Mouse (Mus musculus) lung, embryonic 16.5 days (tissue): ENCODE measurements around the gene Btbd9. TPM values are rescaled to one million over a fixed set of nuclear protein-coding genes. Genes with fewer than 3 reads are reported as not detected.

Source experiments
- ATAC-seq: fragments of 200-750 bp; cut with Nextera tagmentation; 2 replicates; pipeline ENCODE4 v1.8.0; 2017; ENCODE audit warnings: low read depth, mild to moderate bottlenecking, moderate library complexity
- H3K27ac ChIP-seq: fragments of 300-500 bp; sonication (generic); 2 replicates; pipeline ENCODE4 v1.5.1; 2014; ENCODE audit warnings: mild to moderate bottlenecking, control low read depth, low read length
- H3K27me3 ChIP-seq: fragments of 300-500 bp; sonication (generic); 2 replicates; pipeline ENCODE4 v1.6.1; 2014; ENCODE audit warnings: low read depth, low read length, mixed read lengths; ENCODE audit not compliant: control insufficient read depth, insufficient read depth
- H3K36me3 ChIP-seq: fragments of 300-500 bp; sonication (generic); 2 replicates; pipeline ENCODE4 v1.6.1; 2014; ENCODE audit warnings: low read length; ENCODE audit not compliant: control insufficient read depth, insufficient read depth
- H3K4me1 ChIP-seq: fragments of 300-500 bp; sonication (generic); replicated peaks from 2 replicates; pipeline ENCODE4 v1.6.1; 2014; ENCODE audit warnings: low read length, mixed read lengths; ENCODE audit not compliant: control insufficient read depth, insufficient read depth
- H3K4me2 ChIP-seq: fragments of 300-500 bp; sonication (generic); 2 replicates; pipeline ENCODE4 v1.6.1; 2014; ENCODE audit warnings: low read depth, low read length, control low read depth
- H3K4me3 ChIP-seq: fragments of 300-500 bp; sonication (generic); 2 replicates; pipeline ENCODE4 v1.5.1; 2014; ENCODE audit warnings: mild to moderate bottlenecking, low read length, control low read depth
- H3K9ac ChIP-seq: fragments of 300-500 bp; sonication (generic); 2 replicates; pipeline ENCODE4 v1.6.1; 2014; ENCODE audit warnings: low read length, control low read depth
- H3K9me3 ChIP-seq: fragments of 300-500 bp; sonication (generic); 2 replicates; pipeline ENCODE4 v1.6.1; 2016; ENCODE audit warnings: low read length; ENCODE audit not compliant: control insufficient read depth
- WGBS: fragments of 180-500 bp; shearing (Covaris S2); extraction: QIAGEN DNeasy Blood & Tissue Kit; methylation state at CpG from one replicate; pipeline ENCODE4 v1.1.7; 2014; 5-methylcytosine and 5-hydroxymethylcytosine counted together
- polyA plus RNA-seq: library from polyadenylated mRNA; unstranded; fragments of >200 nt; fragmentation: Nextera tagmentation; extraction: Ambion mirVana; gene quantifications from 2 replicates; pipeline ENCODE4 v1.2.1, GENCODE M21; 2015

Gene Btbd9
- polyA plus RNA-seq, 1 experiment from 2014 or later, result 55.8 TPM

DNA sequence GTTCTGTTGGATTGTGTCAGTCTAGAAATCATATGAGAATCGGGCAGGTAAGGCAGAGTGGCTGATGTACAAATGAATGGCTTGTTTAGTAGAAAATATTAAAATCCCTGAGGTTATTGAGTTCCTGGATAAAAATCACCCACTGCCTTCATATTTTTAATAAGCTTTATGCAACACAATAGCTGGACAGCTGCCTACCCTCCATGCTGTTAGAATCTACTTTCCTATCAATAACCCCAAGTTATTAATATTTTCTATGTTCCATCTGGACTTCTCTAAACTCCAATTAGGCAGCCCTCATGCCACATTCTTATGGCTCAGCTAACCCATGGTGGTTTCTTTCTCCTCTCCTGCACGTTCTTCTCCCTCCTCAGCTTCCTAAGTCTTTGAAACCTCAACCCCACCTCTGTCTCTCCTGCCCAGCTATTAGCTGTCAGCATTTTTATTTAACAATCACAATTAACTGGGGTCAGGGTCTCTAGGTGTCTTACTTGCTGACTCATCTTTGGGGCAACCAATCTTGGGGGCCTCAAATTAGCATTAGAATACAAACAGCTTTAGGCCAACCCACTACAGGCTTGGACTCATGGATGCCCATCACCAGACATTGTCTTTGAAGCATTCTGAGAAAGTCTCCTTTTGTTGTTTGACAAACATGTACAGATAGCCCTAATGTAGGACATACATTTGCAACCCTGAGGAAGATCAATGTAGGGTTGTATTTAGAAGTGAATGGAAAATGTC lies 7.1 kb upstream of the Btbd9 start:
- no peak overlapping the region for H3K4me2 ChIP-seq
- WGBS, result 72% methylated on average over 2 of the region's 2 CpGs

DNA sequence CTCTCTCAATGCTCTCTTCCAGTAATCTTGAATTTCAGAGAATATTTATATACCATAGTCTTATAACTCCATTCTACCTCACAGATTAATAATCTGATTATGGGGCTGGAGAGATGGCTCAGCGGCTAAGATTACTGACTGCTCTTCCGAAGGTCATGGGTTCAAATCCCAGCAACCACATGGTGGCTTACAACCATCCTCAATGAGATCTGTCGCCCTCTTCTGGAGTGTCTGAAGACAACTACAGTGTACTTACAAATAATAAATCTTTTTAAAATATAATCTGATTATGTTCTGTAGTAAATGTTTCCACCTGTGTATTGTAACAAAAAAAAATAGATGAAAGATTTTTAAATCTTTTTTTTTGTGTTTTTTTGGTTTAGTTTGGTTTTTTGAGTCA lies 6.0 kb upstream of the Btbd9 start:
- H3K4me3 ChIP-seq, result no peak overlapping the region
- no peaks in the 10 kb centered on the region for H3K27me3 ChIP-seq
- H3K9ac ChIP-seq, result no peak overlapping the region
- H3K4me1 ChIP-seq, result 0 out of 2 replicates have a peak, but pooled peaks cover under 1% of the 10 kb centered on the region
- WGBS, result 81% methylated on average over 3 of the region's 3 CpGs
- no peaks in the 10 kb centered on the region for H3K9me3 ChIP-seq
- H3K27ac ChIP-seq, result no peak overlapping the region
- H3K36me3 ChIP-seq, result no peaks in the 10 kb centered on the region
- H3K4me2 ChIP-seq, result no peak overlapping the region
- no peak for ATAC-seq

More for the DNA sequence above, 7.1 kb upstream of the Btbd9 start:
- Histone ChIP-seq H3K36me3 (no peaks in the 10 kb centered on the region), H3K4me3 (no peak overlapping the region), H3K9ac (no peak overlapping the region), H3K9me3 (no peaks in the 10 kb centered on the region), H3K27me3 (no peaks in the 10 kb centered on the region), H3K4me1 (no peaks in the 10 kb centered on the region), H3K27ac (no peak overlapping the region)
- no peak for ATAC-seq

DNA sequence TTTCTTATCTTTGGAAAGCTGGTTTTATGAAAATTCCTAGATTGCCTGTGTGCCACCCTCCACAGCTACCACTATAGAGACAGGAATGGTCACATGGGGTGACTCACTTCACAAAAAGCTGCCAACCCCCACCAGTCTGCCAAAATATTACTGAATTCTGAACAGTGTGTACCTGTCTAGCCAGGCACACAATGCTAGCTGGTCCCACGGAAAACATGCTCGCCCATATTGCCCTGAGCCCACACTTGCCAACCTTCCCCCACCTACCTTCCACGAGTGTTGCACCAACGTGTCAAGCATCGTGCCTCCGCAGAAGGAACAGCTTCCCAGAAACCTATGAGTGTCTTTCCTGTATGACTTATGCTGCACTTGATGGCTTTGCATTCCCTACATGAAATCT lies 4.9 kb upstream of the Btbd9 start:
- H3K4me2 ChIP-seq, result no peak overlapping the region
- 75% methylated on average over 6 of the region's 6 CpGs for WGBS
- peaks cover 5% of the 10 kb centered on the region for H3K4me1 ChIP-seq
- ATAC-seq, result no peak
- H3K27me3 ChIP-seq, result no peaks in the 10 kb centered on the region
- H3K4me3 ChIP-seq, result no peak overlapping the region
- H3K27ac ChIP-seq, result no peak overlapping the region
- H3K36me3 ChIP-seq, result no peaks in the 10 kb centered on the region
- H3K9me3 ChIP-seq, result no peaks in the 10 kb centered on the region
- H3K9ac ChIP-seq, result no peak overlapping the region

DNA sequence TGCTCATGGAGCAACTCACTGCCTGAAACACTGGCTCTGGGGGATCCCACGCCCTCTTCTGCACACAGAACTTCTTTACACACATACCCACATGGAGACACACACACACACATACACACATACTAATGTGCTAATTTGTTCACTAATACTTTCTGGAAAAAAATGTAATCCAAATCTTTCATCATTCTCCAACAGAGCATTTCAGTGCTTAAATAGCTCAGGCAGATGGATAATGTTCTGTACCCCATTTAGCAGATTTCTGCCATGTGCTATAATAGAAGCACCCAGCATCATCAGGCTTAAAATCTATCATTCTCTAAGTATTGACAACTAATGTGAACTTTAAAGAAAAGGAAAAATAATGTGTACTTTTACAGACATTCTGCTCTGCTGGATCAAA lies 4.5 kb upstream of the Btbd9 start:
- whole genome bisulfite sequencing, result 61% methylated on average over 1 of the region's 1 CpGs

GRCm38 (mm10) chr17:30576946-30577345 lies 658 bp upstream of the Btbd9 start:
- Histone ChIP-seq H3K4me2 (peak overlapping the region; percentile 94), H3K4me3 (peak overlapping the region; percentile 88), H3K36me3 (no peaks in the 10 kb centered on the region), H3K4me1 (peaks cover 16% of the 10 kb centered on the region), H3K9me3 (no peaks in the 10 kb centered on the region), H3K9ac (peak overlapping the region; percentile 82), H3K27me3 (no peaks in the 10 kb centered on the region), H3K27ac (peak overlapping the region; percentile 91)
- 47% methylated on average over 12 of the region's 12 CpGs for WGBS
- ATAC-seq, result no peak

More for the DNA sequence above, 4.5 kb upstream of the Btbd9 start:
- Histone ChIP-seq H3K4me3 (no peak overlapping the region), H3K4me1 (peaks cover 5% of the 10 kb centered on the region), H3K27me3 (no peaks in the 10 kb centered on the region), H3K9me3 (no peaks in the 10 kb centered on the region), H3K9ac (no peak overlapping the region), H3K4me2 (no peak overlapping the region), H3K27ac (no peak overlapping the region), H3K36me3 (no peaks in the 10 kb centered on the region)
- ATAC-seq, result no peak

- 3% methylated on average over 35 of the region's 35 CpGs for WGBS
These were observed 975 bp downstream of the Btbd9 start for GRCm38 (mm10) chr17:30575121-30575904.

GRCm38 (mm10) chr17:30574783-30575075 lies 1.6 kb downstream of the Btbd9 start:
- Histone ChIP-seq H3K4me1 (peaks cover 28% of the 10 kb centered on the region), H3K4me3 (peak overlapping the region; percentile 88), H3K27me3 (no peaks in the 10 kb centered on the region), H3K36me3 (no peaks in the 10 kb centered on the region), H3K9me3 (no peaks in the 10 kb centered on the region), H3K4me2 (peak overlapping the region; percentile 94), H3K27ac (no peak overlapping the region), H3K9ac (no peak overlapping the region)
- ATAC-seq, result no peak
- WGBS, result 61% methylated on average over 8 of the region's 8 CpGs

More at GRCm38 (mm10) chr17:30575121-30575904, 975 bp downstream of the Btbd9 start:
- H3K9me3 ChIP-seq, result no peaks in the 10 kb centered on the region
- peak overlapping the region; percentile 94 for H3K4me2 ChIP-seq
- peak overlapping the region; percentile 82 for H3K9ac ChIP-seq
- no peaks in the 10 kb centered on the region for H3K36me3 ChIP-seq
- H3K4me1 ChIP-seq, result peaks cover 24% of the 10 kb centered on the region
- ATAC-seq, result peak; percentile 6
- no peaks in the 10 kb centered on the region for H3K27me3 ChIP-seq
- H3K4me3 ChIP-seq, result peak overlapping the region; percentile 88
- peak overlapping the region; percentile 91 for H3K27ac ChIP-seq

DNA sequence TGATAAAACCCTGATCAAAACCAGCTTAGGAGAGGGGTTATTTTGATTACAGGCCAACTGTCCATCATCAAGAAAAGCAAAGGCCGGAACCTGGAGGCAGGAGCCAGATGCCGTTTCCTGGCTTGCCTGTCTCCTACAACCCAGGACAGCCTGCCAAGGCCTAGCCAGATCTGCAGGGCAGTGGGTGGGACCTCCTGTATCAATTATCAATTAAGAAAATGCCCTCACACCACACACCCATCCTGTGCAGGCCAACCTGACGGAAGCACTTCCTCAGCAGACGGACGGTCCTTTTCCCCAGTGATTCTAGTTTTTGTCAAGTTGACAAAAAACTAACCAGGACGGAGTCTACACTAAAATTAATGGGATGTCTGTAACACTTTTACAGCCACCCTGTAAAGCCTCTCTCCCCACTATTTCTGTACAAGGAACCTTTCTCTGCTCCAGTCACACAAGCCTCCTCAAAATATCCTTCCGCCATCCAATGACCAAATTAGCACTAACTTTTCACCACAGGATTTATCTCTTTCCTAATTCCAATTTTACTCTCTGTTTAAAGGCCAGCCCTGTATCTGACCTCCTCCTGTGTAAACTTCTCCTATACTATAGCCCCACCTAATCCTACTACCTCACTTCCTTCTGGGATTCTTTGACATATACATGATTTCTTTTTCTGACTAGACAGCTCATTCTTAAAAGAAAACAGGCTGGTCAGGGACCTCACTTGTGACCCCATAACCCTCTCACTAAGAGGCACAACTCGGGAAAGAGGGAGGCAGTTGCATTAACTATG lies 2.1 kb downstream of the Btbd9 start:
- no peak overlapping the region for H3K9ac ChIP-seq

GRCm38 (mm10) chr17:30570971-30571370 lies 5.3 kb downstream of the Btbd9 start:
- H3K4me3 ChIP-seq, result no peak overlapping the region
- no peaks in the 10 kb centered on the region for H3K36me3 ChIP-seq
- H3K4me1 ChIP-seq, result peaks cover 23% of the 10 kb centered on the region
- H3K27ac ChIP-seq, result no peak overlapping the region
- WGBS, result 33% methylated on average over 3 of the region's 3 CpGs
- no peak overlapping the region for H3K4me2 ChIP-seq
- ATAC-seq, result peak; percentile 56; the same call in 1 of the 2 replicates
- H3K9me3 ChIP-seq, result no peaks in the 10 kb centered on the region
- H3K27me3 ChIP-seq, result no peaks in the 10 kb centered on the region
- H3K9ac ChIP-seq, result no peak overlapping the region; the same call in 1 of the 2 replicates

More for the DNA sequence above, 2.1 kb downstream of the Btbd9 start:
- no peaks in the 10 kb centered on the region for H3K36me3 ChIP-seq
- 61% methylated on average over 8 of the region's 8 CpGs for WGBS
- no peak overlapping the region for H3K27ac ChIP-seq
- H3K4me2 ChIP-seq, result peak overlapping the region; percentile 94; the same call in 1 of the 2 replicates
- no peaks in the 10 kb centered on the region for H3K9me3 ChIP-seq
- no peak for ATAC-seq
- H3K27me3 ChIP-seq, result no peaks in the 10 kb centered on the region
- no peak overlapping the region for H3K4me3 ChIP-seq
- H3K4me1 ChIP-seq, result peaks cover 28% of the 10 kb centered on the region
